Mouse (Mus musculus): Measurements from ENCODE around the gene Ubxn7. TPM values are rescaled to one million over a fixed set of nuclear protein-coding genes. Genes with fewer than 3 reads are reported as not detected.
"Not testable (repeated sequence)": the region's sequence is repeated elsewhere in the genome, so short reads cannot be mapped to it uniquely, and the experiment has no call there.

Ubxn7 gene
- polyA plus RNA-seq (2016; fragmentation: Nextera tagmentation; extraction: Ambion mirVana), result 10.9 and 11.0 TPM in 2 replicates

GRCm38 (mm10) chr16:32332040-32332555 lies at the start of gene Ubxn7:
Gene Ubxn7, plus strand, starts transcription at chr16:32332257.
- H3K4me2 ChIP-seq, result peak within 1 kb of the TSS; percentile 80
- no peaks in the 10 kb centered on the region for H3K36me3 ChIP-seq
- H3K9me3 ChIP-seq (replicated peaks), result no peaks in the 10 kb centered on the region
- WGBS (ENCODE audit: insufficient replicate concordance), result under 1% methylated on average over 52 of the region's 52 CpGs
- peak; percentile 95 for ATAC-seq
- peak within 1 kb of the TSS; percentile 97 for H3K9ac ChIP-seq
- H3K4me1 ChIP-seq, result peaks cover 44% of the 10 kb centered on the region
- H3K27me3 ChIP-seq (replicated peaks), result no peaks in the 10 kb centered on the region
- peak within 1 kb of the TSS; percentile 95 for H3K27ac ChIP-seq
- peak within 1 kb of the TSS; percentile 86 for H3K4me3 ChIP-seq

- H3K4me1 ChIP-seq, result peaks cover 46% of the 10 kb centered on the region
- H3K4me2 ChIP-seq, result no peak overlapping the region
- H3K36me3 ChIP-seq, result peaks cover 81% of the 10 kb centered on the region
- H3K27me3 ChIP-seq (replicated peaks), result no peaks in the 10 kb centered on the region
- no peak for ATAC-seq
- H3K4me3 ChIP-seq, result no peak overlapping the region
- no peak overlapping the region for H3K9ac ChIP-seq
- H3K9me3 ChIP-seq (replicated peaks), result peaks cover 8% of the 10 kb centered on the region
- H3K27ac ChIP-seq, result no peak overlapping the region
Measured at GRCm38 (mm10) chr16:32282608-32283007, 49.4 kb upstream of the Ubxn7 start.

- WGBS (ENCODE audit: insufficient replicate concordance), result 88% methylated on average over 4 of the region's 4 CpGs
Measured at GRCm38 (mm10) chr16:32291821-32292220, 40.2 kb upstream of the Ubxn7 start.

GRCm38 (mm10) chr16:32299617-32300016 lies 32.4 kb upstream of the Ubxn7 start:
- 88% methylated on average over 4 of the region's 4 CpGs for WGBS (ENCODE audit: insufficient replicate concordance)
- not testable (repeated sequence) for H3K4me2 ChIP-seq; H3K9me3 ChIP-seq (replicated peaks); H3K4me3 ChIP-seq; ATAC-seq; H3K4me1 ChIP-seq; H3K27ac ChIP-seq; H3K9ac ChIP-seq; H3K27me3 ChIP-seq (replicated peaks)
- peaks cover 64% of the 10 kb centered on the region for H3K36me3 ChIP-seq

More at GRCm38 (mm10) chr16:32291821-32292220, 40.2 kb upstream of the Ubxn7 start:
- H3K4me3 ChIP-seq, result no peak overlapping the region
- peaks cover 67% of the 10 kb centered on the region for H3K36me3 ChIP-seq
- no peaks in the 10 kb centered on the region for H3K4me1 ChIP-seq
- H3K27me3 ChIP-seq (replicated peaks), result no peaks in the 10 kb centered on the region
- no peak for ATAC-seq
- H3K4me2 ChIP-seq, result no peak overlapping the region
- H3K27ac ChIP-seq, result no peak overlapping the region
- H3K9me3 ChIP-seq (replicated peaks), result no peaks in the 10 kb centered on the region
- no peak overlapping the region for H3K9ac ChIP-seq

- no peaks in the 10 kb centered on the region for H3K27me3 ChIP-seq (replicated peaks)
- 41% methylated on average over 1 of the region's 1 CpGs for WGBS (ENCODE audit: insufficient replicate concordance)
- no peak overlapping the region for H3K9ac ChIP-seq
- H3K4me1 ChIP-seq, result peaks cover 9% of the 10 kb centered on the region
- H3K4me2 ChIP-seq, result no peak overlapping the region
- H3K9me3 ChIP-seq (replicated peaks), result no peaks in the 10 kb centered on the region
- peaks cover 38% of the 10 kb centered on the region for H3K36me3 ChIP-seq
- H3K27ac ChIP-seq, result no peak overlapping the region
- no peak for ATAC-seq
- H3K4me3 ChIP-seq, result no peak overlapping the region
Measured at GRCm38 (mm10) chr16:32303046-32303445, 29.0 kb upstream of the Ubxn7 start.

GRCm38 (mm10) chr16:32303886-32304285 lies 28.2 kb upstream of the Ubxn7 start:
- no peak for ATAC-seq
- H3K36me3 ChIP-seq, result peaks cover 30% of the 10 kb centered on the region

GRCm38 (mm10) chr16:32311970-32312369 lies 20.1 kb upstream of the Ubxn7 start:
- ATAC-seq, result no peak

More at GRCm38 (mm10) chr16:32303886-32304285, 28.2 kb upstream of the Ubxn7 start:
- Histone ChIP-seq H3K4me2 (no peak overlapping the region), H3K4me3 (no peak overlapping the region), H3K9ac (no peak overlapping the region), H3K27me3 (replicated peaks) (no peaks in the 10 kb centered on the region), H3K27ac (no peak overlapping the region), H3K4me1 (peaks cover 9% of the 10 kb centered on the region), H3K9me3 (replicated peaks) (no peaks in the 10 kb centered on the region)
- WGBS (ENCODE audit: insufficient replicate concordance), result 80% methylated on average over 7 of the region's 7 CpGs

GRCm38 (mm10) chr16:32312386-32312785 lies 19.7 kb upstream of the Ubxn7 start:
- no peak overlapping the region for H3K9ac ChIP-seq
- H3K4me3 ChIP-seq, result no peak overlapping the region
- H3K36me3 ChIP-seq, result no peaks in the 10 kb centered on the region
- no peak overlapping the region for H3K4me2 ChIP-seq
- ATAC-seq, result no peak
- H3K4me1 ChIP-seq, result no peaks in the 10 kb centered on the region
- no peaks in the 10 kb centered on the region for H3K9me3 ChIP-seq (replicated peaks)
- no peak overlapping the region for H3K27ac ChIP-seq
- H3K27me3 ChIP-seq (replicated peaks), result no peaks in the 10 kb centered on the region
- 54% methylated on average over 5 of the region's 5 CpGs for WGBS (ENCODE audit: insufficient replicate concordance)

More at GRCm38 (mm10) chr16:32311970-32312369, 20.1 kb upstream of the Ubxn7 start:
- Histone ChIP-seq H3K27ac (no peak overlapping the region), H3K9me3 (replicated peaks) (no peaks in the 10 kb centered on the region), H3K4me2 (no peak overlapping the region), H3K36me3 (no peaks in the 10 kb centered on the region), H3K9ac (no peak overlapping the region), H3K27me3 (replicated peaks) (no peaks in the 10 kb centered on the region), H3K4me1 (no peaks in the 10 kb centered on the region), H3K4me3 (no peak overlapping the region)
- WGBS (ENCODE audit: insufficient replicate concordance), result 73% methylated on average over 4 of the region's 4 CpGs

GRCm38 (mm10) chr16:32312859-32313258 lies 19.2 kb upstream of the Ubxn7 start:
- Histone ChIP-seq H3K27me3 (replicated peaks) (no peaks in the 10 kb centered on the region), H3K4me3 (no peak overlapping the region), H3K27ac (no peak overlapping the region), H3K4me2 (no peak overlapping the region), H3K4me1 (no peaks in the 10 kb centered on the region), H3K9me3 (replicated peaks) (peaks cover under 1% of the 10 kb centered on the region; the same call in 1 of the 2 replicates), H3K36me3 (no peaks in the 10 kb centered on the region), H3K9ac (no peak overlapping the region)
- ATAC-seq, result no peak
- WGBS (ENCODE audit: insufficient replicate concordance), result 71% methylated on average over 4 of the region's 4 CpGs

GRCm38 (mm10) chr16:32316601-32317000 lies 15.5 kb upstream of the Ubxn7 start:
- WGBS (ENCODE audit: insufficient replicate concordance), result 63% methylated on average over 2 of the region's 2 CpGs
- H3K27me3 ChIP-seq (replicated peaks), result no peaks in the 10 kb centered on the region
- H3K36me3 ChIP-seq, result no peaks in the 10 kb centered on the region
- no peaks in the 10 kb centered on the region for H3K4me1 ChIP-seq
- no peak overlapping the region for H3K9ac ChIP-seq
- no peak for ATAC-seq
- no peak overlapping the region for H3K27ac ChIP-seq
- H3K9me3 ChIP-seq (replicated peaks), result peaks cover 5% of the 10 kb centered on the region; the same call in 1 of the 2 replicates
- no peak overlapping the region for H3K4me2 ChIP-seq
- H3K4me3 ChIP-seq, result no peak overlapping the region

GRCm38 (mm10) chr16:32323953-32324352 lies 8.1 kb upstream of the Ubxn7 start:
- Histone ChIP-seq H3K9ac (no peak overlapping the region), H3K9me3 (replicated peaks) (no peaks in the 10 kb centered on the region), H3K4me1 (0 out of 2 replicates have a peak, but pooled peaks cover 9% of the 10 kb centered on the region), H3K4me2 (peak overlapping the region; percentile 28), H3K27me3 (replicated peaks) (no peaks in the 10 kb centered on the region; the same call in 1 of the 2 replicates), H3K36me3 (no peaks in the 10 kb centered on the region), H3K27ac (no peak overlapping the region), H3K4me3 (no peak overlapping the region)
- 25% methylated on average over 7 of the region's 7 CpGs for WGBS (ENCODE audit: insufficient replicate concordance)
- ATAC-seq, result no peak

- Histone ChIP-seq H3K9ac (peak overlapping the region; percentile 97), H3K4me2 (peak overlapping the region; percentile 80), H3K4me3 (peak overlapping the region; percentile 86), H3K27me3 (replicated peaks) (no peaks in the 10 kb centered on the region), H3K4me1 (peaks cover 36% of the 10 kb centered on the region), H3K36me3 (no peaks in the 10 kb centered on the region), H3K9me3 (replicated peaks) (no peaks in the 10 kb centered on the region), H3K27ac (peak overlapping the region; percentile 95)
- ATAC-seq, result no peak
- WGBS (ENCODE audit: insufficient replicate concordance), result 51% methylated on average over 9 of the region's 9 CpGs
Measured at GRCm38 (mm10) chr16:32330876-32331670, 984 bp upstream of the Ubxn7 start.
